Mouse (Mus musculus) splenic B cell, adult 2 months (primary cell): Measurements from ENCODE around the gene Plin4.
"Not testable (repeated sequence)": the region's sequence is repeated elsewhere in the genome, so short reads cannot be mapped to it uniquely, and the experiment has no call there.

Source experiments
- DNase-seq: peaks from one replicate; pipeline ENCODE4 v3.0.0-alpha.2; 2011; ENCODE audit warnings: low read depth, low spot score
- H3K27me3 ChIP-seq: 2 replicates; pipeline ENCODE4 v1.6.1; 2012; ENCODE audit warnings: mild to moderate bottlenecking, low read length, moderate library complexity, mixed read lengths; ENCODE audit not compliant: control insufficient read depth, poor library complexity, insufficient read depth, severe bottlenecking
- H3K36me3 ChIP-seq: 2 replicates; pipeline ENCODE4 v1.6.1; 2012; ENCODE audit warnings: mild to moderate bottlenecking, low read length, moderate library complexity, mixed read lengths; ENCODE audit not compliant: control insufficient read depth, poor library complexity, insufficient read depth, severe bottlenecking

Plin4 gene

DNA sequence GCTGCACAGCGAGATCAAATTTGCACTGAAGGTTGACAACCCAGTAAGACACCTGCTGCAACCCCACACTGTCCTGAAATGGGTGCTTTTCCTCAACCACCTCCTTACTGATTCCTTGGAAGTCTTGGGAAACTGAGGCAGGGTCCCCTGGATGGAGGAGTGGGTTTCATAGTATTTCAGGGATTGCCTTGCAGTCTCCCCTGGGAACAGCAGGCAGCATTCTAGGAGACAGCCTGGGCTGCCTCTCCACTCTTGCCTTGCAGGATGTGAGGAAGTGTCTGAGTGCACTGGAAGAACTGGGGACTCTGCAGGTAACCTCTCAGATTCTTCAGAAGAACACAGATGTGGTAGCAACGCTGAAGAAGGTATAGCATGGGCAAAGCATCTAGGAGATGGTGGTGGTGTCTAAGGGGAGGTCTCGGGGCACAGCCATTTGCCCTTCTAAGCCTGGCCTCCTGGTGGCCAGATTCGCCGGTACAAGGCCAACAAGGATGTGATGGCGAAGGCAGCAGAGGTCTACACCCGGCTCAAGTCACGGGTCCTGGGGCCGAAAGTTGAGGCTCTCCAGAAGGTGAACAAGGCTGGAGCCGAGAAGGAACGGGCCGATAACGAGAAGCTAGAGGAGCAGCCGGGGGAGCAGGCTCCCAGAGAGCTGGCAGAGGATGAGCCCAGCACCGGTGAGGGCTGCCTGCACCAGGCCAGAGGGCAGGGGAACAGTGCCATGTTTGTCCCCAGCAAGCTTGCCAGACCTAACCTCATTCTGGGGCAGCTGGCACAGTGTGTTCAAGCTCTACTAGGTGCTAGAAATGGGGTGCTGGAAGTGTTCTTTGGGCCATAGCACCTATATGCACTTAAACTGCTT, 10.7 kb downstream of the Plin4 start:
- DNase-seq: no peak
- Histone ChIP-seq H3K36me3 (peaks cover 8% of the 10 kb centered on the region), H3K27me3 (no peaks in the 10 kb centered on the region)

DNA sequence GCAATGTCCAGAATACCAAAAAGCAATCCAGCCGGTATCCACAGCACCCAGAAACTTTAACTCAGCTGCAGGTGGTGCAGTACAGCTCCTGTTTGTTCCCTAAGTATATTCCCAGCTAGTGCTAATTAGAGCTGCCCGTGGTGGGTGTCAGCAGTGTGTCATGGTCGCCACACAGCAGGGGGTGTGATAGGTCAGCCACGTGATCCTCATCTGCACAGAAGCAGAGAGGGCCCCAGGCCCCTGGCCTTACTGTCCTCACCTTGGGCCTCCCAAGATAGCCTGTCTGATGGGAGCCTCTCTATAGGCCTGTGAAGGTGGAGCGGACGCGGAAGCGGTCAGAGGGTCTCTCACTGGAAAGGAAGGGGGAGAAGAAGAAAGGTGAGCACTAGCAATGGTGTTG, 11.4 kb downstream of the Plin4 start:
- no peak for DNase-seq
- no peaks in the 10 kb centered on the region for H3K27me3 ChIP-seq
- H3K36me3 ChIP-seq: peaks cover 8% of the 10 kb centered on the region

DNA sequence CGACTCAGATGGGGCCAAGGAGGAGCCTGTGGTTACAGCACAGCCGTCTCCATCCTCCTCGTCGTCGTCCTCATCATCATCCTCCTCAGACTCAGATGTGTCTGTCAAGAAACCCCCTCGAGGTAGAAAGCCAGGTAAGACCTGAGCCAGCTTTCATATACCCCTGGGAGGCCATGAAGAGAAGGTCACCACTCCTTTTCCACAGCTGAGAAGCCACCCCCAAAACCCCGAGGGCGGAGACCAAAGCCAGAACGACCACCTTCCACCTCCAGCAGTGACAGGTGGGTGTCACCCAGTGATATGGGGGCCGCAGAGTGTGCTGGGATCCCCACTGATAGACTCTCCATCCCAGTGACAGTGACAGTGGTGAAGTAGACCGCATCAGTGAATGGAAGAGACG, 12.7 kb downstream of the Plin4 start:
- no peak for DNase-seq
- Histone ChIP-seq H3K36me3 (peaks cover 8% of the 10 kb centered on the region), H3K27me3 (no peaks in the 10 kb centered on the region)

GRCm38 (mm10) chr17:56092794-56093193, 16.8 kb downstream of the Plin4 start:
- no peak for DNase-seq
- Histone ChIP-seq H3K36me3 (peaks cover 5% of the 10 kb centered on the region), H3K27me3 (no peaks in the 10 kb centered on the region)

GRCm38 (mm10) chr17:56092312-56092711, 17.3 kb downstream of the Plin4 start:
- DNase-seq: no peak

DNA sequence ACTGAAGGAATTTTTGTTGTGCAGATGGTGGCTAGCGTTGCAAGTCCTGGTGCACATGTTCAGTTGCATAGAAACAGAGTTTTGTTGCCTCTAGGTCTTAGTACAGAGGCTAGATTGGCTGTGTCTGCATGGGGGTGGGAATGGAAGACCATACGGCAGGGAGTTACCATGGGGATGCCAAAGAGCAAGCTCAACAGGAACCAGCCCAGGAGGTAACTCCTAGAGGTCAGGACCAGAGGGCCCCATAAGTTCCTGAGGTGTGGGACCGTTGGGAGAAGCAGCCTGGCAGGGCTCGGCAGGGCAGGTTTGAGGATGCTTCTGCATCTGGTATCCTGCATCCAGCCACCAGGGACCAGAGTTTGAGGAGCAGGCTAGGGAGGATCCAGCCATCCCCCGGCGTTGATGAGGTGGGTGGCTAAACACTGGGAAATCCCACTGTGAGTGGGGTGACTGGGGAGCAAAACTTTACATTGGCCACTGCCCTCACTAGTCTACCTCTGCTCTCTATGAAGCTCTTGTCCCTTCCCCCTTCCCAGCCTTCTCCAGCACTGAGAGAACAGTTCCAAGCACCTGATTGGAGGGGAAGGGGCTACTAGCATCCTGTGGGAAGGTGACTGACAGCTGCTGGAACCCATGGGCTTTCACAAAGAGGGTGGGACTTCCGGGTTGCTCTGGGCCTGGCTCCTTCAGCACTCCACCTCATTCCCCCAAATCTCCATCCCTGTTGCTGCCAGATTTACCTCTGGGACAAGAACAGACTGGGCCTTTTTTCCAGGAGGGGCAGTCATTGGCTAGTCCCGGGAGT, 28.6 kb downstream of the Plin4 start:
- H3K27me3 ChIP-seq: no peaks in the 10 kb centered on the region
- 0 out of 2 replicates have a peak, but pooled peaks cover 5% of the 10 kb centered on the region for H3K36me3 ChIP-seq
- DNase-seq: no peak

More at GRCm38 (mm10) chr17:56092312-56092711, 17.3 kb downstream of the Plin4 start:
- H3K27me3 ChIP-seq: no peaks in the 10 kb centered on the region
- peaks cover 5% of the 10 kb centered on the region for H3K36me3 ChIP-seq

- H3K27me3 ChIP-seq: no peaks in the 10 kb centered on the region
- 0 out of 2 replicates have a peak, but pooled peaks cover 5% of the 10 kb centered on the region for H3K36me3 ChIP-seq
- peak; percentile 36 for DNase-seq
Observed at GRCm38 (mm10) chr17:56079921-56080320, 29.7 kb downstream of the Plin4 start.

DNA sequence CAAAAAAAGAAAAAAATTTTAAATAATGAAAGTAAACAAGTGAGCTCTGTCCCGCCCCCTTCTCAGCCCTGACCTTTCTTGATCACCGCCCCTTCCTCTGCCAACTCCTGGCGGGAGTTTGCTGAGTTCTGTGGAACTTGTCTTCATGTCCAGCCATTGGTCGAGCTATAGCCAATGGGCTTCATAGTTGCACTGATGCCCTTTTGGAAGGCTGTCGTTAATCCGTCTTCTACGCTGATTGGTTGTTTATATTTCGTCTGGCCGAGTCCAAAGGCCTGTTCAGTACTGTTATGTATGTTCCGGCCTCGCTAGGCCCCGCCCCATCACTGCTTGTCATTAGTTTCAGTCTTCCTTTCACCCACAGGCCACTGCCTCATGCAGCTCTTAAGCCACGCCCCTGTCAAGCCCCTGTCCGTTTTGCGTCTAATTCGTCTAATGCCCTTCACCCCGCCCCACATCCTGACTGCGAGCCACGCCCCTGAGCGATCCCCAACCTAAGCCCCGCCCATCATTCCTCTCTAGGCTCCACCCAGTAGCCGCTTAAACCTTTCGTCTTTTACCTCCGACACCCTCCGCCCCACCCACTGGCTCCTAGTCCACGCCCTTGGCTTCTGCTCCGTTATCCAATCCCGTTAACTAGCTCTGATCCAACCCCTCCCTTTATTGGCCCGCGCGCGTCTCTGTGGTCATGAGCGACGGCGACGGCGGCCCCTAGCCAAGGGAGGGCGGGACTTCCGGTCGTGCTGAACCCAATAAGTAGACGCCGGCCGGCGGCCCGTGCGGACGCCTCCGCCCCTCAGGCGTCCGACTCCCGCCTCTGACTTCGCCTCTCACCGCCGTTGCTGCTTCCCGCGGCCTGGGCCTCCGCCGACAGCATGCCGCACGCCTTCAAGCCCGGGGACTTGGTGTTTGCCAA, 30.5 kb downstream of the Plin4 start, which contains the start of gene Hdgfl2:
Hdgfl2 (plus strand) TSS at position 755 of the 916 bp plus-strand sequence.
- peak; percentile 100 for DNase-seq
- H3K36me3 ChIP-seq: 0 out of 2 replicates have a peak, but pooled peaks cover 3% of the 10 kb centered on the region
- no peaks in the 10 kb centered on the region for H3K27me3 ChIP-seq

DNA sequence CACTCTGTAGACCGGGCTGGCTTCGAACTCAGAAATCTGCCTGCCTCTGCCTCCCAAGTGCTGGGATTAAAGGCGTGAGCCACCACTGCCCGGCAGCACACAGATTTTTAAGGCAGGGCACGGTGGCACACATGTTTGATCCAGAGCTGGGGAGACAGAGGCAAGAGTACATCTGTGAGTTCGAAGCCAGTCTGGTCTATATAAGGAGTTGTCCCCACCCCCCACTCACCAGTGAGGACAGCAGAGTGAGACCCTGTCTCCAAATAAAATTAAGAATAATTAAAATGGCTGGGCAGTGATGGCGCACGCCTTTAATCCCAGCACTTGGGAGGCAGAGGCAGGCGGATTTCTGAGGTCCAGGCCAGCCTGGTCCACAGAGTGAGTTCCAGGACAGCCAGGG, 31.2 kb downstream of the Plin4 start:
- H3K36me3 ChIP-seq, H3K27me3 ChIP-seq: not testable (repeated sequence)
- peak; percentile 27 for DNase-seq

DNA sequence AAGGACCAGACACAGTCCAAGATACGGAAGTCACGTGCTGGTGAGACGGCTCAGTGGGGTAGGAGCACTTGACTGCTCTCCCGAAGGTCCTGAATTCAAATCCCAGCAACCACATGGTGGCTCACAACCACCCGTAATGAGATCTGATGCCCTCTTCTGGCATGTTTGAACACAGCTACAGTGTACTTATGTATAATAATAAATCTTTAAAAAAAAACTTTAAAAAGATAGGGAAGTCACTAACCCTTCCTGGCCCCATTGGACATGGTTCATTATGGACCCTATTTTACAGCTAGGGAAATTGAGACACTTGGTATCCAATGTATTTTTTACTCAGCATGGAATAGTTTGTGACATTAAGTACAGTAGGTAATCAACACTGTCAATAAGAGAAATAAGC, 32.1 kb downstream of the Plin4 start:
- DNase-seq: no peak
- Histone ChIP-seq H3K27me3 (no peaks in the 10 kb centered on the region), H3K36me3 (peaks cover 6% of the 10 kb centered on the region)

DNA sequence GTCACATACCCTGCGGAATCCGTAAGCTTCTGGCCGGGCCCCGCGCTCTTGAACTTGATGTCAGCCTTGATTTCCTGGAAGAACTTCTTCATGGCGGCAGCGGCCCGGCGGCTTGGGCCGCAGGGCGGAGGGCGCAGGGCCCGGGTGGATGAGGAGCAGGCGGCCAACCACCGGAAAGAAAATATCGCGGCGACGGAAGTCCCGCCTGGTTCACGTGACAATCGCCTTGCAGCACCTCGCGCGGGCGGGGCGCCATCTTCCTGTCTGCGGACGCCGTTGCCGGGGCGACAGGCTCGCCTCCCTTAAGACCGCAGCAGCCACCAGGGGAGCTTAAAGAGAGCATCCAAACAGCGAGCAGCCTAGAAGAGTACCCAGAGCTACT, 34.8 kb downstream of the Plin4 start, which contains the start of gene Ubxn6:
Ubxn6 (minus strand) TSS at position 202 of the 382 bp plus-strand sequence.
- Histone ChIP-seq H3K36me3 (peaks cover 10% of the 10 kb centered on the region), H3K27me3 (no peaks in the 10 kb centered on the region)
- DNase-seq: peak; percentile 98

DNA sequence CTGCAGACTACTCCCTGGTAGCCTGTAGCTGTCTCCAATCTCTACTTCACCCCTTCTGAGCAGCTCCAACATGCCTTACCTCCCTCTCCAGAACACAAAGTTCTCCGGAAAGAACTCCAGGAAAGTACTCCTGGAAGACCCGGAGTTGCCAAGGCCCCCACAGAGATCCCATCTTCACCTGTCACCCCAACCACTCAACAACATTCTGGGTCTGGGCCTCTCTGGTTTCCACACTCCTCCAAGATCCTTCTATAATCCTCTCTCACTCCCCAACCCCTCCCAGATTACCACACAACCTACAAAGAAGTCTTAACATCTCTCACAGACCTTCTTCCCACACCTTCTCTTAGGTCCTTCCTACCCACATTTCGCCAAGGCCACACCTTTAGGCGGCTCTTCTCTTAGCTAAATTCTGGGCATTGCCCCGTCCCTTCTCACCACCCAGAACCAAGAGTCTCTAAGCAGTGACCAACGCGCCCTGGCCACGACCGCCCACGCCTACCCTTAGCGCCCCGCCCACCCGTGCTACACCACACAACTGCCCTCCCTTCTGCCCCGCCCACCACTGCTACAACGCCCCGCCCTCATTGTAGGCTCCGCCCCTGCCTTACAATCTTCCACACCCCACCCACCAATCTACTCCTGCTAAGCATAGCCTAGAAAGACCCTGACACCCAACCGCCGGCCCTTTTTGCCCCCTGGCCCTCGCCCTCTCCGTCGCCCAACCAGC, 35.3 kb downstream of the Plin4 start:
- Histone ChIP-seq H3K27me3 (no peaks in the 10 kb centered on the region), H3K36me3 (peaks cover 14% of the 10 kb centered on the region)
- peak; percentile 91 for DNase-seq

GRCm38 (mm10) chr17:56072243-56072642, 37.4 kb downstream of the Plin4 start:
- no peak for DNase-seq
- peaks cover 14% of the 10 kb centered on the region for H3K36me3 ChIP-seq

GRCm38 (mm10) chr17:56071126-56071525, 38.5 kb downstream of the Plin4 start:
- no peaks in the 10 kb centered on the region for H3K27me3 ChIP-seq
- DNase-seq: no peak

More at GRCm38 (mm10) chr17:56072243-56072642, 37.4 kb downstream of the Plin4 start:
- H3K27me3 ChIP-seq: no peaks in the 10 kb centered on the region

More at GRCm38 (mm10) chr17:56071126-56071525, 38.5 kb downstream of the Plin4 start:
- H3K36me3 ChIP-seq: peaks cover 14% of the 10 kb centered on the region
